Mouse (Mus musculus): ENCODE results near the gene Uap1. TPM values are rescaled to one million over a fixed set of nuclear protein-coding genes. Genes with fewer than 3 reads are reported as not detected.

Uap1 gene
- polyA plus RNA-seq, 1 experiment from 2014 or later, result 53.6 TPM

DNA sequence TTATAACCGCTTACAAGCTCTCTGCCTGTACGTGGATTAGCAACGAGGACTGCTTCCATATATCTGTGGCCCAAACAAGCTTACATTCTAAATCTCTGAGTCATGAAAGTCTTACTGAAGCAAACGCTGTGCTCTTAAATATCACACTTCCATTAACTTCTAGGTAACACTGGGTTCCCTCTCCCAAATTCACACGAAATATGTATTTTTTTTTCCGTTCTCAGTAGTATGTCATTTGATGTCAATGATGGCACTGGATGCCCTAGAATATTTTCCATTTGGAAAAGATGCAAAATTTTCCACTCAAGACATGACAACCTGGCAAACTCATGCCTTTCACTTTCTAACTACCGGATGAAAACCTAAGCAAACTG, 39.6 kb upstream of the Uap1 start:
- Histone ChIP-seq H3K36me3 (ENCODE audit: insufficient read depth, low read length) (peaks cover 12% of the 10 kb centered on the region; the same call in 1 of the 2 replicates), H3K9ac (ENCODE audit: low read depth, low read length) (peak overlapping the region; percentile 95), H3K27me3 (ENCODE audit: insufficient read depth, low read length) (no peaks in the 10 kb centered on the region), H3K27ac (peak overlapping the region; percentile 87; the same call in 1 of the 2 replicates), H3K4me3 (replicated peaks; ENCODE audit: low read depth, low read length) (peak overlapping the region; percentile 93), H3K4me2 (ENCODE audit: low read length) (peak overlapping the region; percentile 57), H3K4me1 (replicated peaks; ENCODE audit: insufficient read depth, low read length) (0 out of 2 replicates have a peak, but pooled peaks cover 3% of the 10 kb centered on the region), H3K9me3 (replicated peaks; ENCODE audit: low read length) (no peaks in the 10 kb centered on the region)
- WGBS, result 31% methylated on average over 7 of the region's 7 CpGs
- no peak for TF ChIP-seq CTCF (IDR thresholded peaks at IDR 0.05; ENCODE audit: low read depth)
- no peak for ATAC-seq (replicated peaks; ENCODE audit: low FRiP score, low read depth)
- DNase-seq (ENCODE audit: low spot score), result peak; percentile 19

- no peaks in the 10 kb centered on the region for H3K9me3 ChIP-seq (replicated peaks; ENCODE audit: low read length)
- 78% methylated on average over 10 of the region's 10 CpGs for WGBS
- H3K4me3 ChIP-seq (replicated peaks; ENCODE audit: low read depth, low read length), result no peak overlapping the region
- H3K9ac ChIP-seq (ENCODE audit: low read depth, low read length), result no peak overlapping the region
- no peaks in the 10 kb centered on the region for H3K27me3 ChIP-seq (ENCODE audit: insufficient read depth, low read length)
- no peak overlapping the region for H3K27ac ChIP-seq
- no peak for TF ChIP-seq CTCF (IDR thresholded peaks at IDR 0.05; ENCODE audit: low read depth)
- no peak overlapping the region for H3K4me2 ChIP-seq (ENCODE audit: low read length)
- DNase-seq (ENCODE audit: low spot score), result no peak
- ATAC-seq (replicated peaks; ENCODE audit: low FRiP score, low read depth), result no peak
- 0 out of 2 replicates have a peak, but pooled peaks cover 3% of the 10 kb centered on the region for H3K4me1 ChIP-seq (replicated peaks; ENCODE audit: insufficient read depth, low read length)
- peaks cover 21% of the 10 kb centered on the region; the same call in 1 of the 2 replicates for H3K36me3 ChIP-seq (ENCODE audit: insufficient read depth, low read length)
These were observed 38.6 kb upstream of the Uap1 start for GRCm38 (mm10) chr1:170213181-170213879.

DNA sequence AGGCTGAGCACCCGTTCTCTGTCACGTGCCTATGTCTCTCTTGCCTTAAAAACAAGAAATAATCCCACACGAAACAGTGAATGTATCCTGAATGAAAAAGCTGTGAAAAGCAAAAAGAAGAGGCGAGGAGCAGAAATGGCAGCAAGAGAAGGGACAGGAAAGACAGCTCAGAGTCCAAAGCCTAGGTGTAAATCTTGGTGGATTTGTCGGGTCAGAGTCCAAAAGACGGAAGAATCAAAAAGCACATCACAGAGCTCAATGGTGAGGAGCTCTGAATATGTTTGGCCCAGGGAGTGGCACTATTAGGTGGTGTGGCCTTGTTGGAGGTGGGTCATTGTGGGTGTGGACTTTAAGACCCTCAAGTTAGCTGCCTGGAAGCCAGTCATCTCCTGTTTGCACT, 31.6 kb upstream of the Uap1 start:
- ATAC-seq (replicated peaks; ENCODE audit: low FRiP score, low read depth) (no peak), DNase-seq (ENCODE audit: low spot score) (no peak)
- Histone ChIP-seq H3K27me3 (ENCODE audit: insufficient read depth, low read length) (no peaks in the 10 kb centered on the region), H3K9ac (ENCODE audit: low read depth, low read length) (no peak overlapping the region), H3K9me3 (replicated peaks; ENCODE audit: low read length) (no peaks in the 10 kb centered on the region), H3K4me3 (replicated peaks; ENCODE audit: low read depth, low read length) (no peak overlapping the region), H3K27ac (no peak overlapping the region), H3K36me3 (ENCODE audit: insufficient read depth, low read length) (peaks cover 55% of the 10 kb centered on the region), H3K4me1 (replicated peaks; ENCODE audit: insufficient read depth, low read length) (no peaks in the 10 kb centered on the region), H3K4me2 (ENCODE audit: low read length) (no peak overlapping the region)
- 95% methylated on average over 6 of the region's 6 CpGs for WGBS
- TF ChIP-seq CTCF (IDR thresholded peaks at IDR 0.05; ENCODE audit: low read depth), result no peak

DNA sequence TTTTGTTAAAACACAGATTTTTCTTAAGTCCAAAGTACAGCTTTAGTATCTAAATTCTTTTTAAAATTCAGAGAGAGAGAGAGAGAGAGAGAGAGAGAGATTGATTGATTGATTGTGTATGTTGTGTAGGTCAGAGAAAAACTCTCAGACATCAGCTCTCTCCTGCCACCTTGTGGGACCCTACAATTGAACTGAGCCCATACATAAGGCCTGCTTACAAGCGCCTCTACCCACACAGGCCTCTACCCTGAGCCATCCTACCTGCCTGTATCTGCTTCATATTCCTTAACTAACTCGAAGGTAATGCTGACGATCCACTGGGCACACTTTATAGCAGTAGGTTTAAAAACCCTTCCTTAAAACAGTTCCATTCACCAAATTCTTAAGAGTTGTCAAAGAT, 25.6 kb upstream of the Uap1 start:
- peak; percentile 56 for TF ChIP-seq CTCF (IDR thresholded peaks at IDR 0.05; ENCODE audit: low read depth)
- ATAC-seq (replicated peaks; ENCODE audit: low FRiP score, low read depth) (no peak), DNase-seq (ENCODE audit: low spot score) (peak; percentile 25)
- Histone ChIP-seq H3K9me3 (replicated peaks; ENCODE audit: low read length) (no peaks in the 10 kb centered on the region), H3K9ac (ENCODE audit: low read depth, low read length) (no peak overlapping the region), H3K4me3 (replicated peaks; ENCODE audit: low read depth, low read length) (no peak overlapping the region), H3K36me3 (ENCODE audit: insufficient read depth, low read length) (peaks cover 46% of the 10 kb centered on the region), H3K27ac (no peak overlapping the region), H3K4me2 (ENCODE audit: low read length) (no peak overlapping the region), H3K27me3 (ENCODE audit: insufficient read depth, low read length) (no peaks in the 10 kb centered on the region), H3K4me1 (replicated peaks; ENCODE audit: insufficient read depth, low read length) (no peaks in the 10 kb centered on the region)
- WGBS, result 82% methylated on average over 3 of the region's 3 CpGs

DNA sequence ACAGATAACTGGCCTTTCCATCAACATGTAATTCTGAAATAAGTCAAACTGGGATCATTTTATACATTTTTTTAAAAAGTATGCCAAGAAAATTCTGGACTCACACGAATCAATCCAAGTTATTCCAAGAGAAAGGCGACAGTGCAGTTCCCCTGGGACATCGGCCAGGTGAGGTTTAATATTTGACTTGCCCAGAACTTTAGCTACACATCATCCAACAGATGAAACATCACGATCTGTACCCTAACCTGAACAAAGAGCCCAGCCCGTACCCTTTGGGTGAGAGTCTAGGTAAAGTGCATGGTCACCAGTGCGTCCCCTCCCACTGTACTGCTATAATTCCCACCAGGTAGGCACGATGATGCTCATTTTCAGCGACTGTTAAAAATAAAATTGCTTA, 21.5 kb upstream of the Uap1 start:
- peaks cover 54% of the 10 kb centered on the region for H3K36me3 ChIP-seq (ENCODE audit: insufficient read depth, low read length)
- H3K9me3 ChIP-seq (replicated peaks; ENCODE audit: low read length), result no peaks in the 10 kb centered on the region

GRCm38 (mm10) chr1:170191925-170192324, 17.2 kb upstream of the Uap1 start:
- ATAC-seq (replicated peaks; ENCODE audit: low FRiP score, low read depth) (no peak), DNase-seq (ENCODE audit: low spot score) (no peak)
- Histone ChIP-seq H3K4me3 (replicated peaks; ENCODE audit: low read depth, low read length) (no peak overlapping the region), H3K9me3 (replicated peaks; ENCODE audit: low read length) (no peaks in the 10 kb centered on the region), H3K9ac (ENCODE audit: low read depth, low read length) (no peak overlapping the region), H3K27ac (no peak overlapping the region), H3K4me2 (ENCODE audit: low read length) (no peak overlapping the region), H3K36me3 (ENCODE audit: insufficient read depth, low read length) (peaks cover 28% of the 10 kb centered on the region), H3K4me1 (replicated peaks; ENCODE audit: insufficient read depth, low read length) (no peaks in the 10 kb centered on the region), H3K27me3 (ENCODE audit: insufficient read depth, low read length) (no peaks in the 10 kb centered on the region)
- 93% methylated on average over 1 of the region's 1 CpGs for WGBS
- TF ChIP-seq CTCF (IDR thresholded peaks at IDR 0.05; ENCODE audit: low read depth), result no peak

More for the DNA sequence above, 21.5 kb upstream of the Uap1 start:
- Histone ChIP-seq H3K9ac (ENCODE audit: low read depth, low read length) (no peak overlapping the region), H3K4me3 (replicated peaks; ENCODE audit: low read depth, low read length) (no peak overlapping the region), H3K4me1 (replicated peaks; ENCODE audit: insufficient read depth, low read length) (no peaks in the 10 kb centered on the region), H3K27me3 (ENCODE audit: insufficient read depth, low read length) (no peaks in the 10 kb centered on the region), H3K4me2 (ENCODE audit: low read length) (no peak overlapping the region), H3K27ac (no peak overlapping the region)
- no peak for TF ChIP-seq CTCF (IDR thresholded peaks at IDR 0.05; ENCODE audit: low read depth)
- ATAC-seq (replicated peaks; ENCODE audit: low FRiP score, low read depth), result no peak
- no peak for DNase-seq (ENCODE audit: low spot score)
- WGBS, result 95% methylated on average over 8 of the region's 8 CpGs

Data from kidney, postnatal 0 days (tissue).